Mouse (Mus musculus): ENCODE results near the gene 1300017J02Rik. TPM values are rescaled to one million over a fixed set of nuclear protein-coding genes. Genes with fewer than 3 reads are reported as not detected.
A peak's percentile ranks its signal among the peaks of the same experiment; 100 is the strongest.

1300017J02Rik gene
- polyA plus RNA-seq, 1 experiment, result 2.6 TPM

GRCm38 (mm10) chr9:103229037-103229867 is 75.6 kb downstream of the 1300017J02Rik start:
- Histone ChIP-seq H3K9ac (ENCODE audit: low read depth, poor library complexity, severe bottlenecking) (no peak overlapping the region), H3K27ac (ENCODE audit: insufficient read depth, low read length) (no peak overlapping the region), H3K4me1 (ENCODE audit: control insufficient read depth, insufficient read depth, low read length) (no peaks in the 10 kb centered on the region), H3K36me3 (ENCODE audit: control insufficient read depth, insufficient read depth, low read length, poor library complexity, severe bottlenecking) (no peaks in the 10 kb centered on the region), H3K4me3 (ENCODE audit: low read depth, low read length) (no peak overlapping the region), H3K27me3 (ENCODE audit: control insufficient read depth, insufficient read depth, low read length, poor library complexity, severe bottlenecking) (no peaks in the 10 kb centered on the region), H3K9me3 (replicated peaks; ENCODE audit: control insufficient read depth, insufficient read depth, low read length, poor library complexity, severe bottlenecking) (no peaks in the 10 kb centered on the region)
- TF ChIP-seq CTCF (IDR thresholded peaks at IDR 0.05; ENCODE audit: low read depth, low read length), result no peak
- TF ChIP-seq POLR2A (IDR thresholded peaks at IDR 0.05; ENCODE audit: insufficient read depth, low read length), result no peak
- no peak for TF ChIP-seq EP300 (IDR thresholded peaks at IDR 0.05; ENCODE audit: insufficient read depth, low read depth, low read length)

GRCm38 (mm10) chr9:103228370-103229003 is 76.4 kb downstream of the 1300017J02Rik start:
- Histone ChIP-seq H3K27ac (ENCODE audit: insufficient read depth, low read length) (no peak overlapping the region), H3K4me3 (ENCODE audit: low read depth, low read length) (no peak overlapping the region), H3K9me3 (replicated peaks; ENCODE audit: control insufficient read depth, insufficient read depth, low read length, poor library complexity, severe bottlenecking) (no peaks in the 10 kb centered on the region), H3K36me3 (ENCODE audit: control insufficient read depth, insufficient read depth, low read length, poor library complexity, severe bottlenecking) (no peaks in the 10 kb centered on the region), H3K9ac (ENCODE audit: low read depth, poor library complexity, severe bottlenecking) (no peak overlapping the region), H3K27me3 (ENCODE audit: control insufficient read depth, insufficient read depth, low read length, poor library complexity, severe bottlenecking) (no peaks in the 10 kb centered on the region), H3K4me1 (ENCODE audit: control insufficient read depth, insufficient read depth, low read length) (no peaks in the 10 kb centered on the region)
- no peak for TF ChIP-seq EP300 (IDR thresholded peaks at IDR 0.05; ENCODE audit: insufficient read depth, low read depth, low read length)
- no peak for TF ChIP-seq POLR2A (IDR thresholded peaks at IDR 0.05; ENCODE audit: insufficient read depth, low read length)
- TF ChIP-seq CTCF (IDR thresholded peaks at IDR 0.05; ENCODE audit: low read depth, low read length), result no peak

GRCm38 (mm10) chr9:103227760-103228159 is 77.1 kb downstream of the 1300017J02Rik start:
- Histone ChIP-seq H3K4me3 (ENCODE audit: low read depth, low read length) (peak overlapping the region; percentile 19; the same call in 1 of the 2 replicates), H3K27me3 (ENCODE audit: control insufficient read depth, insufficient read depth, low read length, poor library complexity, severe bottlenecking) (no peaks in the 10 kb centered on the region), H3K4me1 (ENCODE audit: control insufficient read depth, insufficient read depth, low read length) (no peaks in the 10 kb centered on the region), H3K9me3 (replicated peaks; ENCODE audit: control insufficient read depth, insufficient read depth, low read length, poor library complexity, severe bottlenecking) (no peaks in the 10 kb centered on the region), H3K9ac (ENCODE audit: low read depth, poor library complexity, severe bottlenecking) (no peak overlapping the region), H3K27ac (ENCODE audit: insufficient read depth, low read length) (no peak overlapping the region), H3K36me3 (ENCODE audit: control insufficient read depth, insufficient read depth, low read length, poor library complexity, severe bottlenecking) (no peaks in the 10 kb centered on the region)
- TF ChIP-seq CTCF (IDR thresholded peaks at IDR 0.05; ENCODE audit: low read depth, low read length), result no peak
- TF ChIP-seq POLR2A (IDR thresholded peaks at IDR 0.05; ENCODE audit: insufficient read depth, low read length), result no peak
- TF ChIP-seq EP300 (IDR thresholded peaks at IDR 0.05; ENCODE audit: insufficient read depth, low read depth, low read length), result no peak

DNA sequence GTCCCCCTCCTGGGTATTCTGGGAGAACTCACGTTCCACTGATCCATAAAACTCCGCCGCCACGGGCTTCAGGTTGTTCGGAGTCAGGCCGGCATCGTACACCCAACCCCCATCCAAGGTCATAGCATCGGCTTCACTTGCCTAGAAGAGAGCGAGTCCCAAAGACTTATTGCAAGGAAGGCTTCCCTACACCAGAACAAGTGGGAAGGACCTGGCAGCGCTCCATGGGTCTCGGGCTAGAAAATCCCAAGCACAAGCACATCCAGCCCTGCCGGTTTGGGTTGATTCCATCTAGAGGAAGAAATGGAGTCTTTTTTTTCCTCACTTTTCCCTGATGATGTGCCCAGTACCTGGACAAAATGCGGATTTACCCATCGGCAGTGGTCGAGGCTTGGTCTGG is 78.1 kb downstream of the 1300017J02Rik start:
- no peak overlapping the region for H3K4me3 ChIP-seq (ENCODE audit: low read depth, low read length)
- no peaks in the 10 kb centered on the region for H3K9me3 ChIP-seq (replicated peaks; ENCODE audit: control insufficient read depth, insufficient read depth, low read length, poor library complexity, severe bottlenecking)
- no peak overlapping the region for H3K9ac ChIP-seq (ENCODE audit: low read depth, poor library complexity, severe bottlenecking)
- TF ChIP-seq CTCF (IDR thresholded peaks at IDR 0.05; ENCODE audit: low read depth, low read length), result no peak
- TF ChIP-seq POLR2A (IDR thresholded peaks at IDR 0.05; ENCODE audit: insufficient read depth, low read length), result no peak
- no peak for TF ChIP-seq EP300 (IDR thresholded peaks at IDR 0.05; ENCODE audit: insufficient read depth, low read depth, low read length)
- H3K4me1 ChIP-seq (ENCODE audit: control insufficient read depth, insufficient read depth, low read length), result no peaks in the 10 kb centered on the region
- no peaks in the 10 kb centered on the region for H3K36me3 ChIP-seq (ENCODE audit: control insufficient read depth, insufficient read depth, low read length, poor library complexity, severe bottlenecking)
- no peaks in the 10 kb centered on the region for H3K27me3 ChIP-seq (ENCODE audit: control insufficient read depth, insufficient read depth, low read length, poor library complexity, severe bottlenecking)
- no peak overlapping the region for H3K27ac ChIP-seq (ENCODE audit: insufficient read depth, low read length)

GRCm38 (mm10) chr9:103225464-103225863 is 79.4 kb downstream of the 1300017J02Rik start:
- H3K4me1 ChIP-seq (ENCODE audit: control insufficient read depth, insufficient read depth, low read length), result no peaks in the 10 kb centered on the region
- no peaks in the 10 kb centered on the region for H3K36me3 ChIP-seq (ENCODE audit: control insufficient read depth, insufficient read depth, low read length, poor library complexity, severe bottlenecking)
- no peak overlapping the region for H3K27ac ChIP-seq (ENCODE audit: insufficient read depth, low read length)
- TF ChIP-seq CTCF (IDR thresholded peaks at IDR 0.05; ENCODE audit: low read depth, low read length) (peak; percentile 80), EP300 (IDR thresholded peaks at IDR 0.05; ENCODE audit: insufficient read depth, low read depth, low read length) (no peak)
- no peak overlapping the region for H3K4me3 ChIP-seq (ENCODE audit: low read depth, low read length)
- H3K27me3 ChIP-seq (ENCODE audit: control insufficient read depth, insufficient read depth, low read length, poor library complexity, severe bottlenecking), result no peaks in the 10 kb centered on the region
- no peak overlapping the region for H3K9ac ChIP-seq (ENCODE audit: low read depth, poor library complexity, severe bottlenecking)
- no peaks in the 10 kb centered on the region for H3K9me3 ChIP-seq (replicated peaks; ENCODE audit: control insufficient read depth, insufficient read depth, low read length, poor library complexity, severe bottlenecking)

DNA sequence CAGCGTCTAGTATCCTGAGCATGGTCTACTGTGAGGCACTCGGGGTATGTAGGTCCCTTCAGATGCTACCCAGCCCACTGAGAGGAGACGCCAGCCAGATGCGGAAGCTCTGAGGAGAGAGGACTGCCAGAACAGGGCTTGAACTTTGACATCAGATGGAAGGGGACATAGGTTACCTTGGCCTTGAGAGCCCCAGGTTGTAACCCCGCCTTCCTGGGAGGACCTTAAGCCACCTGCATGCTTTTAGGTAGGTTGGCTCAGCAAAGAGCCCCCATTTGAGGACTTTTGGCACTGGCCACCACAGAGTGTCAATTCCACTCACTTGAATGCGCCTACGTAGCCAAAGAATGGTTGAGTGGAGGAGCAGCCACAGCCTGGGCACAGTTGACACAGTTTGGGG is 80.2 kb downstream of the 1300017J02Rik start:
- no peak for TF ChIP-seq EP300 (IDR thresholded peaks at IDR 0.05; ENCODE audit: insufficient read depth, low read depth, low read length)
- TF ChIP-seq POLR2A (IDR thresholded peaks at IDR 0.05; ENCODE audit: insufficient read depth, low read length), result no peak
- TF ChIP-seq CTCF (IDR thresholded peaks at IDR 0.05; ENCODE audit: low read depth, low read length), result no peak
- Histone ChIP-seq H3K27me3 (ENCODE audit: control insufficient read depth, insufficient read depth, low read length, poor library complexity, severe bottlenecking) (no peaks in the 10 kb centered on the region), H3K4me1 (ENCODE audit: control insufficient read depth, insufficient read depth, low read length) (no peaks in the 10 kb centered on the region), H3K9me3 (replicated peaks; ENCODE audit: control insufficient read depth, insufficient read depth, low read length, poor library complexity, severe bottlenecking) (no peaks in the 10 kb centered on the region), H3K27ac (ENCODE audit: insufficient read depth, low read length) (no peak overlapping the region), H3K4me3 (ENCODE audit: low read depth, low read length) (no peak overlapping the region), H3K36me3 (ENCODE audit: control insufficient read depth, insufficient read depth, low read length, poor library complexity, severe bottlenecking) (no peaks in the 10 kb centered on the region), H3K9ac (ENCODE audit: low read depth, poor library complexity, severe bottlenecking) (no peak overlapping the region)

Data from ES-Bruce4 (cell line).